Mouse (Mus musculus): Measurements from ENCODE around the gene Emx1.

DNA sequence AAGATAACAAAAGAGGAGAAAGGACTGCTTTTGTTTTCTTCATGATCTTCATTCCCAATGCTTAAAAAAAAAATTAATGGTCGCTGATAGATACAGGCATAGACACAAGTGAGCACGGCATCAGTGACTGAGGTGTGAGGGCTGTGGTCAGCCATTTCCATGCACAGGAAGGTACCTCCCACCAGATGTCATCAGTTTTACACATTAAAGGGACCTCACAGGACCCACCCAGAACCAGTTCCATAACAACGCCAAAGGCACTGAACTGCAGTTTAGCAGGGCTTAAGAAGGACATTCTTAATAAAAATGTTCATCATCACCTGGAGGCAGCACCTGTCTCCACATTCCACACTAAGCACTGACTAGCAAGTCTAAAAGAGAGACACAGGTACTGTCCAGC lies 39.6 kb upstream of the Emx1 start:
- TF ChIP-seq CTCF (IDR thresholded peaks at IDR 0.05) = no peak
- no peak for TF ChIP-seq POLR2A (IDR thresholded peaks at IDR 0.05; ENCODE audit: insufficient read depth, low read depth, low read length)
- no peak for TF ChIP-seq EP300 (IDR thresholded peaks at IDR 0.05; ENCODE audit: insufficient read depth, low read depth, low read length)

All from heart, adult 2 months (tissue).